Comparison of ENCODE assay signal across 35 mouse cellular contexts in the genomic region with DNA sequence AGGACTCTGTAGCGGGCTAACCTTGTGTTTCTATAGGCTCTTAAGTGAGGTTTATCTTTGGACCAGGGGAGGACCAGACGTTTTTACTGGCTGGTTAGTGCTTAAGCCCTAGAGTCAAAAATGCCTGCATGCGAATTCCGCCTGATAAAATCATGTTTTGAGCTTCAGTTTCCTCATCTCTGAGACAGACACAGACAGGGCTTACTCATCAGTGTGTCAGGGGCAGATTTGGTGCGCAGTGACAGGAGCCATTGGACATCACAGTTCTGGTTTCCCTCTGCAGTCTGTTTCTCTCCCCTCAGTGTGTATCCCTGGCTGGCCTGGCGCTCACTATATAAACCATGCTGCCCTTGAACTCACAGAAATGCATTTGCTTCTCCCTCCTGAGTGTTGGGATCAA. TPM values are rescaled to one million over a fixed set of nuclear protein-coding genes. Genes with fewer than 3 reads are reported as not detected.
A peak's percentile ranks its signal among the peaks of the same experiment; 100 is the strongest.
DNase-seq lines count a peak whose midpoint lies in the region; ATAC-seq lines count a peak whose summit lies in the region.
"Had no signal": no experiment of that assay in that cellular context is flagged by ENCODE, and none has a peak within 500 bp of the region (broad histone marks: within the 10 kb centered on the region; RNA-seq: fewer than 3 reads in every experiment).

No protein-coding gene starts in this region.

- H3K4me3 ChIP-seq in limb, embryonic 13.5 days = no peak overlapping the region
- no peak overlapping the region for H3K4me3 ChIP-seq in limb, embryonic 10.5 days
- no peak overlapping the region for H3K4me3 ChIP-seq in stomach, embryonic 15.5 days (replicated peaks)
- H3K4me3 ChIP-seq: heart, adult 2 months; hindbrain, embryonic 15.5 days; layer of hippocampus, adult 2 months; limb, embryonic 12.5 days; liver, embryonic 13.5 days; midbrain, embryonic 10.5 days; neural tube, embryonic 13.5 days had no signal

- H3K36me3 ChIP-seq in limb, embryonic 13.5 days = peaks cover 32% of the 10 kb centered on the region
- peaks cover 62% of the 10 kb centered on the region for H3K36me3 ChIP-seq in limb, embryonic 10.5 days
- H3K36me3 ChIP-seq in stomach, embryonic 15.5 days = no peaks in the 10 kb centered on the region
- H3K36me3 ChIP-seq: hindbrain, embryonic 15.5 days; liver, embryonic 13.5 days had no signal

- peak; percentile 44 for DNase-seq in adrenal gland, adult 8-10 months
- DNase-seq in adrenal gland, postnatal 25 days = no peak
- DNase-seq in limb, embryonic 10.5 days (ENCODE audit: low spot score) = no peak
- DNase-seq in MN1 (ENCODE audit: low spot score) = peak; percentile 68
- DNase-seq in cerebellum, adult 18-20 months = no peak
- DNase-seq in Muller cell, postnatal 12 days (ENCODE audit: inconsistent ontology term) = no peak
- DNase-seq: cerebellum, postnatal 10 days; forebrain, postnatal 0 days; heart, adult 2 months; heart, postnatal 4 days; kidney, adult 9 months; kidney, postnatal 25 days; layer of hippocampus, postnatal 36 days; liver, embryonic 13.5 days; lung, adult 2 months; retina, postnatal 1 day; right cerebral cortex, postnatal 25 days; spleen, adult 18-20 months; thymus, adult 18-20 months; thymus, postnatal 36 days had no signal

- WGBS in limb, embryonic 13.5 days = 83% methylated on average over 6 of the region's 6 CpGs
- 90% methylated on average over 6 of the region's 6 CpGs for WGBS in limb, embryonic 10.5 days
- 66% methylated on average over 6 of the region's 6 CpGs for WGBS in stomach, embryonic 15.5 days

- no peaks in the 10 kb centered on the region for H3K27me3 ChIP-seq in limb, embryonic 13.5 days
- H3K27me3 ChIP-seq in limb, embryonic 10.5 days (ENCODE audit: low read depth, poor library complexity, severe bottlenecking) = no peaks in the 10 kb centered on the region
- no peaks in the 10 kb centered on the region for H3K27me3 ChIP-seq in stomach, embryonic 15.5 days (replicated peaks)
- H3K27me3 ChIP-seq: hindbrain, embryonic 15.5 days; limb, embryonic 12.5 days; liver, embryonic 13.5 days; neural tube, embryonic 13.5 days had no signal

- ATAC-seq in limb, embryonic 13.5 days (ENCODE audit: low FRiP score, low read depth) = no peak
- no peak for ATAC-seq in stomach, embryonic 15.5 days (ENCODE audit: insufficient read depth, low FRiP score, low read depth)
- ATAC-seq: activated CD4-positive, CD25-positive, alpha-beta regulatory T cell, adult 4 months; forebrain, postnatal 0 days had no signal

- no peaks in the 10 kb centered on the region for H3K9me3 ChIP-seq in limb, embryonic 13.5 days
- no peaks in the 10 kb centered on the region for H3K9me3 ChIP-seq in limb, embryonic 10.5 days (replicated peaks)
- H3K9me3 ChIP-seq in stomach, embryonic 15.5 days = no peaks in the 10 kb centered on the region
- H3K9me3 ChIP-seq: hindbrain, embryonic 15.5 days; limb, embryonic 12.5 days; liver, embryonic 13.5 days; midbrain, embryonic 10.5 days; neural tube, embryonic 13.5 days had no signal

- H3K4me1 ChIP-seq in limb, embryonic 13.5 days = peaks cover 28% of the 10 kb centered on the region
- H3K4me1 ChIP-seq in limb, embryonic 10.5 days = peaks cover 27% of the 10 kb centered on the region
- peaks cover 20% of the 10 kb centered on the region for H3K4me1 ChIP-seq in stomach, embryonic 15.5 days

- H3K9ac ChIP-seq in limb, embryonic 13.5 days = 0 out of 2 replicates have a peak overlapping the region, but pooled peaks have one; percentile 35
- H3K9ac ChIP-seq in stomach, embryonic 15.5 days = no peak overlapping the region
- H3K9ac ChIP-seq: forebrain, postnatal 0 days; hindbrain, embryonic 15.5 days; limb, embryonic 12.5 days; liver, embryonic 13.5 days; neural tube, embryonic 13.5 days had no signal

- no peak overlapping the region for H3K4me2 ChIP-seq in limb, embryonic 13.5 days (replicated peaks)
- no peak overlapping the region for H3K4me2 ChIP-seq in stomach, embryonic 15.5 days
- H3K4me2 ChIP-seq: hindbrain, embryonic 15.5 days; limb, embryonic 12.5 days; liver, embryonic 13.5 days; neural tube, embryonic 13.5 days had no signal

- H3K27ac ChIP-seq in limb, embryonic 13.5 days = no peak overlapping the region
- no peak overlapping the region for H3K27ac ChIP-seq in limb, embryonic 10.5 days
- peak overlapping the region; percentile 42 for H3K27ac ChIP-seq in stomach, embryonic 15.5 days
- H3K27ac ChIP-seq: heart, adult 2 months; hindbrain, embryonic 15.5 days; layer of hippocampus, adult 2 months; liver, embryonic 13.5 days; midbrain, embryonic 10.5 days; neural tube, embryonic 13.5 days had no signal

RNA-seq across cellular contexts. Expression of gene Fam57b, which starts 5.7 kb away (rescaled TPM):
- 10 to 100 TPM in 3 of 4 experiments, 1 to 10 TPM in 1; 9.4 to 16.7 (median 13.8) TPM for total RNA-seq in adrenal gland, adult 8-10 months (2022)
- total RNA-seq in adrenal gland, postnatal 25 days (2021) = 17.2 and 17.3 TPM in 2 replicates
- 0.18 and 0.52 TPM in 2 replicates for polyA plus RNA-seq in limb, embryonic 13.5 days (2015; fragmentation: Nextera tagmentation; extraction: Ambion mirVana)
- 0.20 and 0.21 TPM in 2 replicates for polyA plus RNA-seq in limb, embryonic 10.5 days (2016; fragmentation: Nextera tagmentation; extraction: Ambion mirVana)
- 0.73 and 0.74 TPM in 2 replicates for polyA plus RNA-seq in stomach, embryonic 15.5 days (2015; fragmentation: Nextera tagmentation; extraction: Ambion mirVana)
- polyA plus RNA-seq: activated CD4-positive, CD25-positive, alpha-beta regulatory T cell, adult 4 months had no signal

RNA-seq across cellular contexts. Expression of gene Ppp4c, which starts 10.9 kb away (rescaled TPM):
- total RNA-seq in adrenal gland, adult 8-10 months (2022) = 100 to 1,000 TPM in 1 of 4 experiments, 10 to 100 TPM in 3; 85.9 to 100 (median 94.9) TPM
- total RNA-seq in adrenal gland, postnatal 25 days (2021) = 91.5 and 101 TPM in 2 replicates
- polyA plus RNA-seq in limb, embryonic 13.5 days (2015; fragmentation: Nextera tagmentation; extraction: Ambion mirVana) = 287 and 322 TPM in 2 replicates
- 450 and 462 TPM in 2 replicates for polyA plus RNA-seq in limb, embryonic 10.5 days (2016; fragmentation: Nextera tagmentation; extraction: Ambion mirVana)
- 237 and 240 TPM in 2 replicates for polyA plus RNA-seq in stomach, embryonic 15.5 days (2015; fragmentation: Nextera tagmentation; extraction: Ambion mirVana)

RNA-seq across cellular contexts. Expression of gene Tbx6, which starts 21.9 kb away (rescaled TPM):
- under 1 TPM in 3 of 4 experiments, not detected in 1; 0.35 to 0.74 (median 0.56) TPM for total RNA-seq in adrenal gland, adult 8-10 months (2022)
- 0.67 and 1.6 TPM in 2 replicates for total RNA-seq in adrenal gland, postnatal 25 days (2021)
- polyA plus RNA-seq in limb, embryonic 13.5 days (2015; fragmentation: Nextera tagmentation; extraction: Ambion mirVana) = 0.53 and 0.64 TPM in 2 replicates
- polyA plus RNA-seq in limb, embryonic 10.5 days (2016; fragmentation: Nextera tagmentation; extraction: Ambion mirVana) = 0.23 and 0.53 TPM in 2 replicates
- polyA plus RNA-seq in stomach, embryonic 15.5 days (2015; fragmentation: Nextera tagmentation; extraction: Ambion mirVana) = 0.46 and 0.66 TPM in 2 replicates

RNA-seq across cellular contexts. Expression of gene Ypel3, which starts 26.4 kb away (rescaled TPM):
- 100 to 1,000 TPM; 114 to 148 (median 125) TPM for total RNA-seq in adrenal gland, adult 8-10 months (2022)
- total RNA-seq in adrenal gland, postnatal 25 days (2021) = 122 and 181 TPM in 2 replicates
- polyA plus RNA-seq in limb, embryonic 13.5 days (2015; fragmentation: Nextera tagmentation; extraction: Ambion mirVana) = 114 and 121 TPM in 2 replicates
- polyA plus RNA-seq in limb, embryonic 10.5 days (2016; fragmentation: Nextera tagmentation; extraction: Ambion mirVana) = 51.7 and 84.9 TPM in 2 replicates
- polyA plus RNA-seq in stomach, embryonic 15.5 days (2015; fragmentation: Nextera tagmentation; extraction: Ambion mirVana) = 81.9 and 93.0 TPM in 2 replicates

RNA-seq across cellular contexts. Expression of gene 4930451I11Rik, which starts 28.3 kb away (rescaled TPM):
- not detected for total RNA-seq in adrenal gland, adult 8-10 months (2022)
- not detected in 2 replicates for total RNA-seq in adrenal gland, postnatal 25 days (2021)
- polyA plus RNA-seq in limb, embryonic 13.5 days (2015; fragmentation: Nextera tagmentation; extraction: Ambion mirVana) = not detected in 2 replicates
- not detected in 2 replicates for polyA plus RNA-seq in limb, embryonic 10.5 days (2016; fragmentation: Nextera tagmentation; extraction: Ambion mirVana)
- not detected in 2 replicates for polyA plus RNA-seq in stomach, embryonic 15.5 days (2015; fragmentation: Nextera tagmentation; extraction: Ambion mirVana)
- total RNA-seq: ES-E14; forebrain, postnatal 0 days; gastrocnemius, postnatal 36 days; heart, adult 2 months; heart, postnatal 4 days; layer of hippocampus, adult 2 months; layer of hippocampus, postnatal 36 days; left cerebral cortex, postnatal 10 days had no signal
- polyA plus RNA-seq: activated CD4-positive, CD25-positive, alpha-beta regulatory T cell, adult 4 months; embryonic facial prominence, embryonic 11.5 days; forebrain, embryonic 11.5 days; forebrain, postnatal 0 days; heart, adult 2 months; heart, embryonic 14.5 days; intestine, embryonic 14.5 days; limb, embryonic 12.5 days; liver, embryonic 13.5 days; lung, adult 2 months; midbrain, embryonic 10.5 days; neural tube, embryonic 13.5 days had no signal

Comparison
In these comparisons a context has a peak if more than half of its experiments do, and no peak if none do; other contexts are left out.
1. DNase-seq: peak in adrenal gland, adult 8-10 months (single experiment) and MN1 (single experiment); none in adrenal gland, postnatal 25 days (single experiment), limb, embryonic 10.5 days (single experiment), cerebellum, adult 18-20 months (0 of 2) and Muller cell, postnatal 12 days (single experiment).